Mouse (Mus musculus): ENCODE data around the gene Itga5. TPM values are rescaled to one million over a fixed set of nuclear protein-coding genes. Genes with fewer than 3 reads are reported as not detected.

The Itga5 gene
- polyA plus RNA-seq, 1 experiment from 2014 or later = 6.7 TPM

GRCm38 (mm10) chr15:103294649-103295048 lies 71.9 kb downstream of the Itga5 start:
- Histone ChIP-seq H3K4me1 (replicated peaks; ENCODE audit: control insufficient read depth, insufficient read depth, low read length) (peaks cover 28% of the 10 kb centered on the region), H3K9me3 (ENCODE audit: control insufficient read depth, low read length) (no peaks in the 10 kb centered on the region), H3K4me2 (ENCODE audit: low read length) (no peak overlapping the region), H3K27me3 (replicated peaks; ENCODE audit: control insufficient read depth, insufficient read depth, low read length) (no peaks in the 10 kb centered on the region), H3K9ac (replicated peaks; ENCODE audit: low read depth, low read length) (no peak overlapping the region), H3K36me3 (ENCODE audit: control insufficient read depth, insufficient read depth) (peaks cover 15% of the 10 kb centered on the region), H3K27ac (ENCODE audit: low read length) (no peak overlapping the region), H3K4me3 (replicated peaks; ENCODE audit: low read length) (no peak overlapping the region)
- no peak for ATAC-seq
- 82% methylated on average over 2 of the region's 2 CpGs for WGBS

Small RNA genes within 50 kb of the gene (microRNA-seq; reads per million reads assigned to microRNA genes)
- gene Mir6963 = not detected

Other genes with a start within 250 kb of the Itga5 start
- gene Smug1, start 199.7 kb downstream of the Itga5 start, polyA plus RNA-seq (2015; fragmentation: Nextera tagmentation; extraction: Ambion mirVana) = 28.0 and 29.2 TPM in 2 replicates
- gene Cbx5, start 126.9 kb downstream of the Itga5 start, polyA plus RNA-seq (2015; fragmentation: Nextera tagmentation; extraction: Ambion mirVana) = 132 and 139 TPM in 2 replicates
- gene Hnrnpa1, start 126.3 kb downstream of the Itga5 start, polyA plus RNA-seq (2015; fragmentation: Nextera tagmentation; extraction: Ambion mirVana) = 935 and 1,030 TPM in 2 replicates
- 0.30 and 0.39 TPM in 2 replicates for gene Nfe2, start 108.4 kb downstream of the Itga5 start, polyA plus RNA-seq (2015; fragmentation: Nextera tagmentation; extraction: Ambion mirVana)
- gene Copz1, start 94.0 kb downstream of the Itga5 start, polyA plus RNA-seq (2015; fragmentation: Nextera tagmentation; extraction: Ambion mirVana) = 221 TPM in 2 replicates
- 0.24 and 0.73 TPM in 2 replicates for gene Gpr84, start 56.2 kb downstream of the Itga5 start, polyA plus RNA-seq (2015; fragmentation: Nextera tagmentation; extraction: Ambion mirVana)
- gene Zfp385a, start 26.7 kb downstream of the Itga5 start, polyA plus RNA-seq (2015; fragmentation: Nextera tagmentation; extraction: Ambion mirVana) = 12.2 and 13.1 TPM in 2 replicates
- gene Gtsf1, start 63.7 kb upstream of the Itga5 start, polyA plus RNA-seq (2015; fragmentation: Nextera tagmentation; extraction: Ambion mirVana) = not detected in 2 replicates
- gene Gtsf2, start 81.7 kb upstream of the Itga5 start, polyA plus RNA-seq (2015; fragmentation: Nextera tagmentation; extraction: Ambion mirVana) = not detected in 2 replicates
- gene Nckap1l, start 87.0 kb upstream of the Itga5 start, polyA plus RNA-seq (2015; fragmentation: Nextera tagmentation; extraction: Ambion mirVana) = 1.6 and 1.7 TPM in 2 replicates
- 71.0 and 77.1 TPM in 2 replicates for gene Pde1b, start 136.3 kb upstream of the Itga5 start, polyA plus RNA-seq (2015; fragmentation: Nextera tagmentation; extraction: Ambion mirVana)
- gene Ppp1r1a, start 171.2 kb upstream of the Itga5 start, polyA plus RNA-seq (2015; fragmentation: Nextera tagmentation; extraction: Ambion mirVana) = 89.0 and 108 TPM in 2 replicates
- not detected in 2 replicates for gene Glycam1, start 198.3 kb upstream of the Itga5 start, polyA plus RNA-seq (2015; fragmentation: Nextera tagmentation; extraction: Ambion mirVana)

All from forebrain, embryonic 16.5 days (tissue).